Mouse (Mus musculus) lung, postnatal 0 days (tissue): ENCODE measurements around the gene Ap3b1. TPM values are rescaled to one million over a fixed set of nuclear protein-coding genes. Genes with fewer than 3 reads are reported as not detected.

Experiments used
- ATAC-seq: fragments of 200-750 bp; cut with Nextera tagmentation; 2 replicates; pipeline ENCODE4 v1.8.0; 2017; ENCODE audit warnings: moderate library complexity
- DNase-seq: peaks from one replicate; pipeline ENCODE4 v3.0.0-alpha.2; 2016; ENCODE audit warnings: low spot score
- H3K27ac ChIP-seq: fragments of 300-500 bp; sonication (generic); 2 replicates; pipeline ENCODE4 v1.5.1; 2014; ENCODE audit warnings: antibody characterized with exemption, mild to moderate bottlenecking, low read length, mixed read lengths
- H3K27me3 ChIP-seq: fragments of 300-500 bp; sonication (generic); replicated peaks from 2 replicates; pipeline ENCODE4 v1.6.1; 2014; ENCODE audit warnings: low read length, mixed read lengths; ENCODE audit not compliant: insufficient read depth
- H3K36me3 ChIP-seq: fragments of 300-500 bp; sonication (generic); 2 replicates; pipeline ENCODE4 v1.6.1; 2014; ENCODE audit warnings: low read length, mixed read lengths; ENCODE audit not compliant: insufficient read depth
- H3K4me1 ChIP-seq: fragments of 300-500 bp; sonication (generic); 2 replicates; pipeline ENCODE4 v1.6.1; 2014; ENCODE audit warnings: antibody characterized with exemption, low read depth, low read length, mixed read lengths; ENCODE audit not compliant: insufficient read depth
- H3K4me2 ChIP-seq: fragments of 300-500 bp; sonication (generic); replicated peaks from 2 replicates; pipeline ENCODE4 v1.6.1; 2014; ENCODE audit warnings: low read depth, mild to moderate bottlenecking, low read length, moderate library complexity, mixed read lengths
- H3K4me3 ChIP-seq: fragments of 300-500 bp; sonication (generic); 2 replicates; pipeline ENCODE4 v1.5.1; 2014; ENCODE audit warnings: low read depth, low read length
- H3K9ac ChIP-seq: fragments of 300-500 bp; sonication (generic); replicated peaks from 2 replicates; pipeline ENCODE4 v1.6.1; 2014; ENCODE audit warnings: low read depth, mild to moderate bottlenecking
- H3K9me3 ChIP-seq: fragments of 300-500 bp; sonication (generic); 2 replicates; pipeline ENCODE4 v1.6.1; 2016; ENCODE audit warnings: low read length, mixed read lengths
- CTCF ChIP-seq: IDR thresholded peaks from 2 replicates; pipeline ENCODE4 v1.5.1; 2016; ENCODE audit warnings: antibody characterized with exemption, mild to moderate bottlenecking
- EP300 ChIP-seq: IDR thresholded peaks from 2 replicates; pipeline ENCODE4 v1.6.1; 2016; ENCODE audit warnings: antibody characterized with exemption, mild to moderate bottlenecking, control low read depth
- WGBS: fragments of 180-500 bp; shearing (Covaris S2); extraction: QIAGEN DNeasy Blood & Tissue Kit; methylation state at CpG from one replicate; pipeline ENCODE4 v1.1.7; 2014; 5-methylcytosine and 5-hydroxymethylcytosine counted together
- polyA plus RNA-seq: library from polyadenylated mRNA; unstranded; fragments of >200 nt; fragmentation: Nextera tagmentation; extraction: Ambion mirVana; gene quantifications from 2 replicates; pipeline ENCODE4 v1.2.1, GENCODE M21; 2015

Ap3b1 gene
- polyA plus RNA-seq, 1 experiment from 2014 or later, result 26.1 TPM

- H3K4me1 ChIP-seq, result no peaks in the 10 kb centered on the region
- H3K9me3 ChIP-seq, result no peaks in the 10 kb centered on the region
- no peak overlapping the region for H3K27ac ChIP-seq
- DNase-seq (no peak), ATAC-seq (no peak)
- H3K9ac ChIP-seq, result no peak overlapping the region
- WGBS, result 50% methylated on average over 17 of the region's 17 CpGs
- no peak for TF ChIP-seq EP300
- TF ChIP-seq CTCF, result no peak
- H3K4me2 ChIP-seq, result no peak overlapping the region
- H3K4me3 ChIP-seq, result no peak overlapping the region
- H3K27me3 ChIP-seq, result no peaks in the 10 kb centered on the region
- H3K36me3 ChIP-seq, result no peaks in the 10 kb centered on the region
Measured at GRCm38 (mm10) chr13:94575607-94576398, 217.0 kb downstream of the Ap3b1 start.

GRCm38 (mm10) chr13:94576399-94577176 is 217.8 kb downstream of the Ap3b1 start:
- ATAC-seq, result no peak
- no peak for DNase-seq
- Histone ChIP-seq H3K4me2 (no peak overlapping the region), H3K27me3 (no peaks in the 10 kb centered on the region), H3K4me3 (no peak overlapping the region), H3K9ac (no peak overlapping the region), H3K27ac (no peak overlapping the region), H3K36me3 (no peaks in the 10 kb centered on the region), H3K4me1 (no peaks in the 10 kb centered on the region), H3K9me3 (no peaks in the 10 kb centered on the region)
- WGBS, result 44% methylated on average over 20 of the region's 22 CpGs
- TF ChIP-seq CTCF, result no peak
- TF ChIP-seq EP300, result no peak

- 78% methylated on average over 2 of the region's 2 CpGs for WGBS
- Histone ChIP-seq H3K4me1 (no peaks in the 10 kb centered on the region), H3K4me3 (no peak overlapping the region), H3K36me3 (no peaks in the 10 kb centered on the region), H3K4me2 (no peak overlapping the region), H3K27ac (no peak overlapping the region), H3K27me3 (no peaks in the 10 kb centered on the region), H3K9me3 (no peaks in the 10 kb centered on the region), H3K9ac (no peak overlapping the region)
- DNase-seq (no peak), ATAC-seq (no peak)
- TF ChIP-seq CTCF, result no peak
- TF ChIP-seq EP300, result no peak
Measured at GRCm38 (mm10) chr13:94577177-94577540, 218.4 kb downstream of the Ap3b1 start.

GRCm38 (mm10) chr13:94595289-94595688 is 236.5 kb downstream of the Ap3b1 start:
- H3K4me2 ChIP-seq, result no peak overlapping the region
- no peak for ATAC-seq
- peaks cover 8% of the 10 kb centered on the region for H3K4me1 ChIP-seq
- 11% methylated on average over 13 of the region's 14 CpGs for WGBS
- no peaks in the 10 kb centered on the region for H3K9me3 ChIP-seq
- peaks cover 28% of the 10 kb centered on the region; the same call in 1 of the 2 replicates for H3K27me3 ChIP-seq
- no peaks in the 10 kb centered on the region for H3K36me3 ChIP-seq
- no peak overlapping the region for H3K27ac ChIP-seq
- no peak for TF ChIP-seq CTCF
- TF ChIP-seq EP300, result no peak
- no peak for DNase-seq
- no peak overlapping the region for H3K4me3 ChIP-seq
- H3K9ac ChIP-seq, result no peak overlapping the region

- TF ChIP-seq EP300 (no peak), CTCF (no peak)
- Histone ChIP-seq H3K4me3 (peak overlapping the region; percentile 18), H3K36me3 (no peaks in the 10 kb centered on the region), H3K27me3 (peaks cover 28% of the 10 kb centered on the region; the same call in 1 of the 2 replicates), H3K9ac (no peak overlapping the region), H3K9me3 (no peaks in the 10 kb centered on the region), H3K27ac (no peak overlapping the region), H3K4me1 (peaks cover 8% of the 10 kb centered on the region), H3K4me2 (peak overlapping the region; percentile 29)
- DNase-seq (no peak), ATAC-seq (no peak)
- 2% methylated on average over 38 of the region's 38 CpGs for WGBS
Measured at GRCm38 (mm10) chr13:94595701-94596361, 237.1 kb downstream of the Ap3b1 start.

GRCm38 (mm10) chr13:94596386-94597033 is 237.8 kb downstream of the Ap3b1 start:
- no peak overlapping the region for H3K4me2 ChIP-seq
- peaks cover 28% of the 10 kb centered on the region; the same call in 1 of the 2 replicates for H3K27me3 ChIP-seq
- no peak overlapping the region for H3K27ac ChIP-seq
- peak overlapping the region; percentile 18; the same call in 1 of the 2 replicates for H3K4me3 ChIP-seq
- no peaks in the 10 kb centered on the region for H3K9me3 ChIP-seq
- DNase-seq (no peak), ATAC-seq (no peak)
- TF ChIP-seq CTCF, result no peak
- no peak for TF ChIP-seq EP300
- WGBS, result 11% methylated on average over 20 of the region's 20 CpGs
- H3K9ac ChIP-seq, result no peak overlapping the region
- H3K4me1 ChIP-seq, result peaks cover 8% of the 10 kb centered on the region
- no peaks in the 10 kb centered on the region for H3K36me3 ChIP-seq
